ENCODE assay signal across 11 mouse cellular contexts in the genomic region with DNA sequence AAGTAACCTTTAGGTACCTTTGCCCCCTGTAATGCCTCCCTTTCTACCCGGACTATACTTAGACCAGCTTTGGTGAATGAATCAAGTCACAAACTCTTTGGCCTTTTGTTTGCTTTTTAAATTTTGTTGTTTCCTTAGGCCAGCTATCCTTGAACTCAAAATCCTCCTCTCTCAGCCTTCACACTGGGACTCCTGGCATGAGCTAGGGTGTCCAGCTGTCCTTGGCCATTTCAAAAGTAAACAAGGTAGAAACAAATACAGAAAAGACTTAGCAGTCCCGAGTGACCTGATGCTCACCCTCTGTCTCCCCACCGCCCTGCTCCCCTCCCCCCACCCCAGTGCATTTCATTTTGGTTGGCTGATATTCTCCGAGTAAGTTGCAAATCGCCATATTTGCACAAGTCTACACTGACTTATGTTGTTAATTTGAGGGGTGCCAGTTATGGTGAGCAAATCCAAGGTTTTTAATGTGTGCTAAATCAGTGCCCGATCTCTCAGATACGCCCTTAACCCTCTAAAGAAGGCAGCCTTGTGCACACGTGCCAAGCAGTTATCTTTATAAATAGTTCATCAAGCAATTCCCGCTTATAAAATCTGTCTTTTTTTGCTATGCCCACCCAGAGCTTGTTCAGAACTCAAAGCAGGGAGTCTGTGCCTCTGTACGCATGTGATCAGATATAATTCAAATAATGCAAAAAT. TPM values are rescaled to one million over a fixed set of nuclear protein-coding genes. Genes with fewer than 3 reads are reported as not detected.
DNase-seq lines count a peak whose midpoint lies in the region; ATAC-seq and TF ChIP-seq lines count a peak whose summit lies in the region.
"Had no signal": no experiment of that assay in that cellular context is flagged by ENCODE, and none has a peak within 500 bp of the region (broad histone marks: within the 10 kb centered on the region; RNA-seq: fewer than 3 reads in every experiment).

No protein-coding gene starts in this region.

- peak overlapping the region; percentile 80 for H3K27ac ChIP-seq in gastrocnemius, adult 2 months
- H3K27ac ChIP-seq in kidney, embryonic 16.5 days (ENCODE audit: low read length): peak overlapping the region; percentile 48; the same call in 1 of the 2 replicates
- H3K27ac ChIP-seq in stomach, postnatal 0 days (replicated peaks): no peak overlapping the region

- H3K4me1 ChIP-seq in kidney, embryonic 16.5 days (ENCODE audit: insufficient read depth, low read length): peaks cover 16% of the 10 kb centered on the region
- no peaks in the 10 kb centered on the region for H3K4me1 ChIP-seq in stomach, postnatal 0 days (replicated peaks; ENCODE audit: control insufficient read depth, insufficient read depth)

- no peaks in the 10 kb centered on the region for H3K27me3 ChIP-seq in kidney, embryonic 16.5 days (ENCODE audit: insufficient read depth, low read length)
- H3K27me3 ChIP-seq in stomach, postnatal 0 days (ENCODE audit: control insufficient read depth, insufficient read depth, low read length): no peaks in the 10 kb centered on the region

- no peak for ATAC-seq in kidney, embryonic 16.5 days (ENCODE audit: low FRiP score, low TSS enrichment)
- ATAC-seq in stomach, postnatal 0 days (ENCODE audit: low FRiP score, low TSS enrichment): 0 out of 2 replicates have a peak, but pooled peaks have one; percentile 55
- ATAC-seq: hindbrain, embryonic 16.5 days had no signal

- H3K4me3 ChIP-seq in gastrocnemius, adult 2 months: peak overlapping the region; percentile 67
- H3K4me3 ChIP-seq in kidney, embryonic 16.5 days (ENCODE audit: low read length): no peak overlapping the region
- H3K4me3 ChIP-seq in stomach, postnatal 0 days (ENCODE audit: low read depth, low read length): no peak overlapping the region

- H3K36me3 ChIP-seq in kidney, embryonic 16.5 days (ENCODE audit: insufficient read depth, low read length): no peaks in the 10 kb centered on the region
- no peaks in the 10 kb centered on the region for H3K36me3 ChIP-seq in stomach, postnatal 0 days (ENCODE audit: control insufficient read depth, insufficient read depth, low read length)

- 73% methylated on average over 10 of the region's 10 CpGs for WGBS in kidney, embryonic 16.5 days
- 39% methylated on average over 10 of the region's 10 CpGs for WGBS in stomach, postnatal 0 days

- intact Hi-C loops in gastrocnemius, adult 2 months (cut with DNase I): no loop called here

- 0 out of 2 replicates have a peak overlapping the region, but pooled peaks have one; percentile 48 for H3K4me2 ChIP-seq in kidney, embryonic 16.5 days (replicated peaks; ENCODE audit: low read depth, low read length)
- H3K4me2 ChIP-seq in stomach, postnatal 0 days (replicated peaks; ENCODE audit: low read depth): peak overlapping the region; percentile 48
- H3K4me2 ChIP-seq: midbrain, embryonic 11.5 days had no signal

- no peak for TF ChIP-seq CTCF in gastrocnemius, adult 2 months (IDR thresholded peaks at IDR 0.05)
- no peak for TF ChIP-seq CTCF in stomach, postnatal 0 days (IDR thresholded peaks at IDR 0.05; ENCODE audit: low read depth)

- H3K9me3 ChIP-seq in kidney, embryonic 16.5 days (ENCODE audit: low read length): no peaks in the 10 kb centered on the region
- H3K9me3 ChIP-seq in stomach, postnatal 0 days (ENCODE audit: control insufficient read depth, low read length): no peaks in the 10 kb centered on the region

- no peak for TF ChIP-seq EP300 in stomach, postnatal 0 days (optimal IDR thresholded peaks at IDR 0.05)

- no peak overlapping the region for H3K9ac ChIP-seq in kidney, embryonic 16.5 days (replicated peaks; ENCODE audit: low read length)
- H3K9ac ChIP-seq in stomach, postnatal 0 days (ENCODE audit: low read length): no peak overlapping the region; the same call in 1 of the 2 replicates

- DNase-seq in gastrocnemius, adult 2 months: no peak
- no peak for DNase-seq in gastrocnemius, postnatal 10 days
- DNase-seq in kidney, postnatal 10 days: no peak
- DNase-seq in thymus, postnatal 0 days (ENCODE audit: low spot score): peak; percentile 5
- DNase-seq in thymus, postnatal 14 days: no peak
- DNase-seq in stomach, postnatal 0 days (ENCODE audit: low spot score): no peak
- no peak for DNase-seq in cerebellum, postnatal 4 days (ENCODE audit: low spot score in 2 of 2)
- DNase-seq: cerebellum, adult 9-11 months had no signal

RNA-seq across cellular contexts. Expression of gene Il12a, which starts 14.3 kb away (rescaled TPM):
- total RNA-seq in gastrocnemius, adult 2 months (2021): 1 to 10 TPM; 4.1 to 4.8 TPM
- 1 to 10 TPM; 4.7 to 6.2 TPM for total RNA-seq in gastrocnemius, postnatal 10 days (2021)
- 0.41 TPM in 1 of 2 replicates, not detected in the other for polyA plus RNA-seq in kidney, embryonic 16.5 days (2015; fragmentation: Nextera tagmentation; extraction: Ambion mirVana)
- 3.0 TPM in 2 replicates for polyA plus RNA-seq in thymus, postnatal 0 days (2015; fragmentation: Nextera tagmentation; extraction: Ambion mirVana)
- polyA plus RNA-seq in stomach, postnatal 0 days (2015; fragmentation: Nextera tagmentation; extraction: Ambion mirVana): 0.10 TPM in 1 of 2 replicates, not detected in the other
